Mouse (Mus musculus) myocyte (in vitro differentiated cells): ENCODE measurements at regions not wholly inside any gene's neighbourhood (a gene's known extent, or its start where the extent isn't known, plus 50 kb on each side); places are given as distances from the start of the nearest gene placed in this dataset.

Experiments
- CEBPB ChIP-seq: IDR thresholded peaks from 2 replicates; pipeline ENCODE4 v1.6.1; 2011; ENCODE audit warnings: mild to moderate bottlenecking, moderate library complexity; ENCODE audit not compliant: poor library complexity, insufficient read depth, severe bottlenecking
- POLR2A ChIP-seq: IDR thresholded peaks from one replicate; pipeline ENCODE4 v1.6.1; 2011; ENCODE audit warnings: low read depth, mild to moderate bottlenecking, control low read depth, moderate library complexity; ENCODE audit not compliant: insufficient read length
- REST ChIP-seq: IDR thresholded peaks from one replicate; pipeline ENCODE4 v1.6.1; 2011; ENCODE audit warnings: mild to moderate bottlenecking, control low read depth, moderate library complexity; ENCODE audit not compliant: insufficient read depth, insufficient read length

DNA sequence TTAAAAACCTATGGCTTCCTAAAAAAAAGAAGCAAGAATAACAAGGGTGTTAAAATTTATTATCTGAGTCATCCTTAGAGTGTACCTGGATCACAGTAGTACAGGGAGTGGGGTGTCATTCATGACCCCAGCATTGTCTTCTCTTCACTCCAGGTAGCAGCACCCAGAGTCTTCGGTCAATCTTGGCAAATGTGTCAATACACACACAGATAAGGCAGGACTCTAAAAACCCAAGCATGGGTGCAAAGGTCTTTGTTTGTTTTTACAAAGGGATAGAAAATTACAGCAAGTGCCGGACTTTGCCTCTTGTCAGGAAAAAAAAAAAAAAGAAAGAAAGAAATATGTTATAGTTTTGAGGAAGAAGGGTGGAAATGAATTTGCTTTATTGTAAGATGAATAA is 57.3 kb upstream of the Dynlrb2 start:
- TF ChIP-seq POLR2A, result no peak
- TF ChIP-seq CEBPB, result no peak
- TF ChIP-seq REST, result no peak
